Mouse (Mus musculus) heart, postnatal 0 days (tissue): ENCODE results near the gene Tpcn2.

ENCODE experiments used
- CTCF ChIP-seq: IDR thresholded peaks from 2 replicates; pipeline ENCODE4 v1.5.1; 2016; ENCODE audit warnings: antibody characterized with exemption, control low read depth, low read depth
- EP300 ChIP-seq: IDR thresholded peaks from 2 replicates; pipeline ENCODE4 v1.6.1; 2016; ENCODE audit warnings: antibody characterized with exemption, low read depth

GRCm38 (mm10) chr7:145194455-145195161 lies 89.2 kb downstream of the Tpcn2 start:
- TF ChIP-seq CTCF: no peak
- TF ChIP-seq EP300: no peak
